Mouse (Mus musculus): ENCODE data around the gene Lgals1.

The Lgals1 gene

DNA sequence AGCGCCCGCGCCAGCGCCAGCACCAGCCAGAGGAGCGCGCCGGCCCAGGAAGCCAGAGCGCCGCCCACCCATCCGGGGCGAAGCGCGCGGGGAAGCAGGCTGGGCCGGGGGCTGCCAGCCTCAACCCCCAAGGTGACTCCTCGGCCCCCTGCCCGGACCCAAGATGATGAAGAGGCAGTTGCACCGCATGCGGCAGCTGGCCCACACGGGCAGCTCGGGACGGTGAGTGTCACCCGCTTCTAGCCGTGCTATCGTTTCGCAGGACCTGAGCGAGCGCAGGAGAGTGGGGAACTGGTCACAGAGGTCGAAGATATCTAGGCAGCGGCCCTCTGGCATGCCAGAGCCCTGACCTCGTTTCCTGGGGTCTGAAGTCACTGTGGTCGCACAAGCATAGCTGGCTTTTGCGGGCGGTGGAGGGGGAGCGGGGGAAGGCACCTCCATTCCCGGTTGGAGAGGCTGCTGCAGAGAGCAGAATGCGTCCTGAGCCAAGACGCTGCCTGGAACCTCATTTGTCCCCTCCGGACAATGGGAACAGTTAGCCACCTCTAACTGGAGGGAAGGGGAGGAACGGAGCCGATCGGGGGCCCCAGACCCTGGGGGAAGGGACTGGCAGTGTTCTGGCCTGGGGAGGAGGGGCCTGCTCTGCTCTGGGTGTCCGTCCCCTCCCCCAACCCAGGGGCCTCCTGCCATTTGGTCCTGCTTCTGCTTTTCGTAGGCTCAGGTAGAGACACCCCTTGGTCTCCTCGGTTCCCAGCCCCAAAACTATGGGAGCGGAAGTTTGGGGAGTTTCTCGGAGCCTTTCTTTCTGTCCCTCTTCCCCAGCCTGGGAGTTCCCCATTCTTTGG is 26.6 kb upstream of the Lgals1 start, which contains the start of gene Sh3bp1:
Sh3bp1 (plus strand) TSS at position 29 of the 845 bp plus-strand sequence.
- POLR2A ChIA-PET = interaction anchor here in 3 of 4 experiments (0.6 to 13.5 kb wide), 18 partner anchors 8 to 537 kb away, joined by 3 to 130 read pairs (median 3); partner anchors contain the start of genes Gga1 (in 2 of the 3), Pdxp (in 2 of the 3) and Nol12 (in 1 of the 3)
- CTCF ChIA-PET = interaction anchor here in 3 of 4 experiments (0.6 to 7.2 kb wide), 11 partner anchors 12 to 227 kb away, joined by 3 to 129 read pairs (median 8); partner anchors contain the start of genes Pdxp (in 2 of the 3) and Gga1 (in 1 of the 3)

DNA sequence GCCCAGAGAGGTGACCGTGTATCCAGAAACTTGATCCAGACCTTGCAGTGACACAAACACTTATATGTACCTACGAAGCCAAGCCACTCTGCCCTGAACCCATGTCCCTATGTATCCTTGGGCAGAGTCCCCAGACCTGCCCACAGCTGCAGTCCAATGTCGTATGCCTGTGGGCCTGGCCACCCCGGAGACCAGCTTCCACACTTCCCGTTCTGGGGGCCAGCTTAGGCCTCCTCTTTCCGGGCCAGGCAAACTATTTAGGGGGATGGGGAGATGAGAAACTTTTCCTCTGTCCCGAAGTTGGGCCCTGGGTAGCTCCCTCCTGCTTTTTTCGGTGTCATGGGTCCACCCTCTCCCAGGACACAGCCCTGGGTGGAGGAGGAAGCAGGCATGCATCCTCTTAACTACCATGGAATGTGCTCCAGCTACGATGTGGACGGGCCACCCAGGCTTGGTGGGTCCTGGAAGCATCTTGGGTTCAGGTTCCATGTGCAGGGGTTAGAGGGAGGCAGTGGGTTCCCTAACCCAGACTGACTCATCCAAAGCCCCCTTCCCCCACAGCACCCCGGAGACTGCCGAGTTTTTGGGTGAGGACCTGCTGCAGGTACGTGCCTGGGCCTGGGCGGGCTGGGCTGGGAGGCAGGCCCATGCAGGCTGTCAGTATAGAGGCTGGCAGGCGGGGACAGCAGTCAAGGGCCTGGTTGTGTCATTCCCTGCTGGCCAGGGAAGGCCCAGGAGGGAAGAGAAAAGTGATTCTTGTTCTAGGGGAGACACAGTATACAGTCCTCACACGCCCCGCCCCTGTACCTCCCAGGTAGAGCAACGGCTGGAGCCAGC is 25.7 kb upstream of the Lgals1 start:
- CTCF ChIA-PET = interaction anchor here (0.5 to 7.2 kb wide), 23 partner anchors 8 to 282 kb away, joined by 3 to 129 read pairs (median 4); partner anchors contain the start of genes Pdxp (in 2 of the 4), Gga1 (in 1 of the 4), Lgals2 (in 1 of the 4) and Nol12 (in 1 of the 4)
- POLR2A ChIA-PET = interaction anchor here in 3 of 4 experiments (0.7 to 13.5 kb wide), 22 partner anchors 9 to 536 kb away, joined by 3 to 130 read pairs (median 4); partner anchors contain the start of genes Gga1 (in 2 of the 3), Pdxp (in 2 of the 3) and Nol12 (in 1 of the 3)

GRCm38 (mm10) chr15:78901422-78901789 is 25.1 kb upstream of the Lgals1 start:
- ChIA-PET POLR2A (interaction anchor here in 3 of 4 experiments (0.7 to 13.5 kb wide), 19 partner anchors 9 to 261 kb away, joined by 3 to 130 read pairs (median 4); partner anchors contain the start of genes Pdxp (in 3 of the 3), Nol12 (in 2 of the 3) and Gga1 (in 1 of the 3)), CTCF (interaction anchor here (0.5 to 7.2 kb wide), 26 partner anchors 9 to 282 kb away, joined by 3 to 129 read pairs (median 4); partner anchors contain the start of genes Nol12 (in 2 of the 4), Pdxp (in 2 of the 4), Gga1 (in 1 of the 4) and Lgals2 (in 1 of the 4))

- ChIA-PET POLR2A (interaction anchor here (0.5 to 13.5 kb wide), 19 partner anchors 8 to 932 kb away, joined by 3 to 130 read pairs (median 3); partner anchors contain the start of gene Pdxp (in 3 of the 4)), CTCF (interaction anchor here (0.5 to 7.2 kb wide), 56 partner anchors 9 to 327 kb away, joined by 3 to 129 read pairs (median 4); partner anchors contain the start of genes Nol12 (in 2 of the 4), Pdxp (in 2 of the 4), Eif3l (in 1 of the 4) and Gga1 (in 1 of the 4))
Measured at GRCm38 (mm10) chr15:78903243-78903642, 23.3 kb upstream of the Lgals1 start.

- POLR2A ChIA-PET = interaction anchor here in 2 of 4 experiments (1.2 to 1.3 kb wide), 2 partner anchors 9 to 27 kb away, joined by 3 read pairs; partner anchors contain the start of gene Nol12 (in 1 of the 2)
- CTCF ChIA-PET = no interaction called here
Measured at GRCm38 (mm10) chr15:78908399-78908798, 18.1 kb upstream of the Lgals1 start.

- POLR2A ChIA-PET = interaction anchor here in 2 of 4 experiments (1.2 to 1.3 kb wide), 2 partner anchors 10 to 26 kb away, joined by 3 read pairs; partner anchors contain the start of gene Nol12 (in 1 of the 2)
- CTCF ChIA-PET = interaction anchor here in 1 of 4 experiments (1.2 kb wide), 1 partner anchor 23 kb away, joined by 3 read pairs; no protein-coding TSS in a partner anchor
Measured at GRCm38 (mm10) chr15:78908982-78909381, 17.5 kb upstream of the Lgals1 start.

DNA sequence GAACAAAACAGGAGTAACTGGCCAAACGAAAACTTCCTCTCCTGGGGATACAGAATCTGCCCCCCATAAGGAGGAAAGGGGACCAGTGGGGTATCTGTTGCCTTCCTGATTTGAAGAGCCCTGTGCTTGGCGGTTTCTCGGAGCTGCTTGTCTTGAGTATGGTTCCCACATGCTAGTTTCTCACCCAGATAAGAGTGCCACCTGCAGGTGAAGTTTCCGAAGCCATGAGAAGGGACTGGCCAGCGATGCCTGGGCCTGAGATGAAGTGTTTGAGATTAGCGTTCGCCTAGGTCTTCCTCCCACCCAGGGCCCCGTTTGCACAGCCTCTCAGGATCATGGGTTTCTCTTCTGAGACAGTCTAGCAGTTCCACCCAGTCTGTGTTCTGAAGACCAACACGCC is 14.5 kb upstream of the Lgals1 start:
- ChIA-PET POLR2A (interaction anchor here (0.8 to 8.5 kb wide), 12 partner anchors 9 to 128 kb away, joined by 3 to 130 read pairs (median 4); partner anchors contain the start of genes Gm49510 (in 2 of the 4), Sh3bp1 (in 2 of the 4) and Lgals1 (in 1 of the 4)), CTCF (interaction anchor here (0.6 to 7.3 kb wide), 20 partner anchors 9 to 350 kb away, joined by 3 to 129 read pairs (median 4); partner anchors contain the start of genes Gga1 (in 1 of the 4), Gm49510 (in 1 of the 4), Lgals1 (in 1 of the 4) and Sh3bp1 (in 1 of the 4))

DNA sequence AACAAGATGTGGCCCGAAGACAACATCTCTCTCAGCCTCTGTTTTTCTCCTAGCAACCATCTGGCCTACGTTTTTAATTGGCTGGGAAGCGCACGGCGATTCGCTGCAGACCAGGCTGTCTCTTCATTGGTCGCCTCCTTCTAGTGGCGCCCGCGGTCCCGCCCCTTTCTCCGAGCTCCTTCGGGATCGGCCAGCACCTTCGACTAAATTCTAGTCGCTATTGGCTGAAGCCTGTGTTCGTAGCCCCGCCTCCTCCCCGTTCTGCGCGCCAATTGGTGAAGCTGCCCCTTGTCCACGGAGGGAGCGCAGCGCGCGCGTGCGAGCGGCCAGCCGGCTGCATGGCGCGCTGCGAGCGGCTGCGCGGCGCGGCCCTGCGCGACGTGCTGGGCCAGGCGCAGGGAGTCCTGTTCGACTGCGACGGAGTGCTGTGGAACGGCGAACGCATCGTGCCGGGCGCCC is 12.9 kb upstream of the Lgals1 start, which contains the start of gene Pdxp:
Pdxp (plus strand) TSS at position 288 of the 459 bp plus-strand sequence.
- ChIA-PET CTCF (interaction anchor here in 3 of 4 experiments (0.5 to 7.3 kb wide), 39 partner anchors 8 to 1575 kb away, joined by 3 to 129 read pairs (median 5); partner anchors contain the start of genes Gm49510 (in 2 of the 3), 1700088E04Rik (in 1 of the 3), Ankrd54 (in 1 of the 3) and Eif3l (in 1 of the 3)), POLR2A (interaction anchor here (0.6 to 8.5 kb wide), 55 partner anchors 8 to 503 kb away, joined by 3 to 130 read pairs (median 4); partner anchors contain the start of genes Nol12 (in 4 of the 4), Gm49510 (in 2 of the 4), H1f0 (in 2 of the 4) and Lgals1 (in 2 of the 4))

DNA sequence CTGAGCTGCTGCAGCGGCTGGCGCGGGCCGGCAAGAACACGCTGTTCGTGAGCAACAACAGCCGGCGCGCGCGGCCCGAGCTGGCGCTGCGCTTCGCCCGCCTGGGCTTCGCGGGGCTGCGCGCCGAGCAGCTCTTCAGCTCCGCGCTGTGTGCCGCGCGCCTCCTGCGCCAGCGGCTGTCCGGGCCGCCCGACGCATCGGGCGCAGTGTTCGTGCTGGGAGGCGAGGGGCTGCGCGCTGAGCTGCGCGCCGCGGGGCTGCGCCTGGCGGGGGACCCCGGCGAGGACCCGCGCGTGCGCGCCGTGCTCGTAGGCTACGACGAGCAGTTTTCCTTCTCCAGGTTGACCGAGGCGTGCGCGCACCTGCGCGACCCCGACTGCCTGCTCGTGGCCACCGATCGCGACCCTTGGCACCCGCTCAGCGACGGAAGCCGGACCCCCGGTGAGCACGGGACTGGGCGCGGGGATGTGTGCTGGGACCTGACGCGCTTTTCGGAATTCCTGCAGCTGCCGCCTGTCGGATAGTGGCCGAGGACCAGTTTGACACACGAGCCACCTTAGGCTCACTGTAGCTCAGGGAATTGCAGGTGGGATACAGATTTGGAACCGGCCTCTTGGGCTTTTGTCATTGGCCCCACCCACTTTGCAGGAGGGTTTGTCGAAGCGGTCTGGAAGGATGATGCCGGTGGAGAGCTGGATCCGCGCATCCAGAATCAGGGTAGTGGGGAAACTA is 12.3 kb upstream of the Lgals1 start:
- POLR2A ChIA-PET = interaction anchor here (0.6 to 8.5 kb wide), 62 partner anchors 8 to 523 kb away, joined by 3 to 130 read pairs (median 4); partner anchors contain the start of genes Nol12 (in 4 of the 4), Triobp (in 3 of the 4), Gm49510 (in 2 of the 4) and Lgals1 (in 2 of the 4)
- CTCF ChIA-PET = interaction anchor here (0.5 to 7.3 kb wide), 46 partner anchors 8 to 415 kb away, joined by 3 to 129 read pairs (median 6); partner anchors contain the start of genes Gm49510 (in 2 of the 4), Nol12 (in 2 of the 4), 1700088E04Rik (in 1 of the 4) and Ankrd54 (in 1 of the 4)

DNA sequence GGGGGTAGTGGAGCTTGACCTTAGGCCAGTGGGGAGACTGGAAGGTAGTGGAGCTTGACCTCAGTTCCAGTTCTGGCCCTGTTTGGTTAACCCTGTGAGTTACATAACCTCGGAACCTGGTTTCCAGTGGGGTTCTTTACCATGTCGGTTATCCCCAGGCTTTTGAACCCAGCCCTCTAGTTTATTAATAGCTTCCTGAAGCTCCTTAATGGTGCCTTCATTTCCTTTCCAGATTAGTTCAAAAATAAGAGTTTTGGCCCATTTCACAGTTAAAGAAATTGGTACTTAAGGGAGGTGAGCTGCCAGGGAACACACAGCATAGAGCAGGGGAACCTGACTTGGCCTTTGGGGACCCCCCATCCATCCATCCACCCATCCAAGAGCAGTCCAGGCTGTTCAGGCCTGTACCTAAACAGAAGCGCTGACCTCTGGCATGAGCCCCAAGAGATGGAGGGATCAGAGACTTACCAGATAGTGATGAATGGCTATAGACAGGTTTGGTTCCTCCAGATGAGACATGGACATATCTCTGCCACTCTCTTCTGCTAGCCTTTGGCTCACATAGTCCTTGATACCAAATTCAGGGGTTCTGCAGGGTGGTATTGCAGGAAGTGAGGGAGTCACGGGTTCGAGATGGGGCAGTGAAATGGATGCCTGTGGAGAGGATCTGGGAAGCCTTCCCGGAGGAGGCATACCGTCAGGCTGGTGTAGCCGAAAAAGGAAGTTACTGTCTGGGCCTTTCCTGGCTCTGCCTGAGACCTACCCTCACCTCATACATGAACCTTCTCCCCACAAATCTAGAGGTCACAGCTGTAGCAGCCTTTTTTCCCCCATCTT is 11.5 kb upstream of the Lgals1 start:
- CTCF ChIA-PET = interaction anchor here (0.5 to 7.3 kb wide), 76 partner anchors 9 to 1063 kb away, joined by 3 to 129 read pairs (median 6); partner anchors contain the start of genes Nol12 (in 4 of the 4), Gm49510 (in 2 of the 4), H1f0 (in 1 of the 4) and Lgals1 (in 1 of the 4)

GRCm38 (mm10) chr15:78915660-78916017 is 10.9 kb upstream of the Lgals1 start:
- ChIA-PET CTCF (interaction anchor here (0.5 to 7.3 kb wide), 84 partner anchors 8 to 1063 kb away, joined by 3 to 129 read pairs (median 5); partner anchors contain the start of genes Nol12 (in 4 of the 4), Triobp (in 3 of the 4), Gm49510 (in 2 of the 4) and Lgals1 (in 2 of the 4)), POLR2A (interaction anchor here (0.6 to 8.5 kb wide), 47 partner anchors 8 to 1619 kb away, joined by 3 to 130 read pairs (median 5); partner anchors contain the start of genes Triobp (in 3 of the 4), Gm49510 (in 2 of the 4), Lgals1 (in 2 of the 4) and Nol12 (in 2 of the 4))

More for the DNA sequence above, 11.5 kb upstream of the Lgals1 start:
- POLR2A ChIA-PET = interaction anchor here (0.5 to 8.5 kb wide), 61 partner anchors 8 to 1620 kb away, joined by 3 to 130 read pairs (median 4); partner anchors contain the start of genes Nol12 (in 3 of the 4), Triobp (in 3 of the 4), Gm49510 (in 2 of the 4) and Lgals1 (in 2 of the 4)

DNA sequence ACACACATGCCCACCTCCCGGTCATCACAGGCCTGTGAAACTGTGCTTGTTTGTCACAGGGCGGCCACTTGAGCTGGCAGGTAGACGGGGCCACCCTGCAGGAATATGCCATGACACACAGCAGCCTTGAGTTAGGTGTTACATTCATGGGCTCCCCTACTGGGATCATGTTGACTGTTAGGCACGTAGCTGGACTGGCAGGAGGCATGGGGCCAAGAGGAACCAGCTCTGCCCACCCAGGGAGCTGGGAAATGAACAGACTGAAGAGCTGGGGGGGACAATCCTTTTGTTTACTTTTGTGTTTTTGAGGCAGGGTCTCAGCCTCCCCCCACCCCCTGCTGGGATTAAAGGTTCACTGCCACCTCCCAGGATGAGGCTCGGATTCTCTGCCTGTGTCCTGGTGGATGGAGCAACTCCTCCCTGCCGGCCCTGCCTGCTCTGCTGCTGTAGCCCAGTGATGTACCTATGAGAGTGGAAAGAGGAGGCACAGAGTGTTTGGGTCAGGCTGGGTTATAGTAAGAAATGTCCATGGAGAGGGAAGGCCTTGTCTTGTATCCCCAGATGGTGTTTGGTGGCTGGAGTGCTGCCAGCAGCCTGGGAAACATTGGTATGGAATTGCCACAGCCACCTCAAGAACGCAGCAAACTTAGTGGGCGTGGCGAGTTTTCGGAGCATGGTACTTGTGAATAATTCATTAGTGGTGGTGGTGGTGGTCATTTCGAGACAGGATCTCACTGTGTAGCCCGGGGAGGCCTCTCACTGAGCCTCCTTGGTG is 10.3 kb upstream of the Lgals1 start:
- POLR2A ChIA-PET = interaction anchor here (0.6 to 8.5 kb wide), 49 partner anchors 8 to 1619 kb away, joined by 3 to 130 read pairs (median 4); partner anchors contain the start of genes Triobp (in 3 of the 4), Gm49510 (in 2 of the 4), Lgals1 (in 2 of the 4) and Nol12 (in 2 of the 4)

DNA sequence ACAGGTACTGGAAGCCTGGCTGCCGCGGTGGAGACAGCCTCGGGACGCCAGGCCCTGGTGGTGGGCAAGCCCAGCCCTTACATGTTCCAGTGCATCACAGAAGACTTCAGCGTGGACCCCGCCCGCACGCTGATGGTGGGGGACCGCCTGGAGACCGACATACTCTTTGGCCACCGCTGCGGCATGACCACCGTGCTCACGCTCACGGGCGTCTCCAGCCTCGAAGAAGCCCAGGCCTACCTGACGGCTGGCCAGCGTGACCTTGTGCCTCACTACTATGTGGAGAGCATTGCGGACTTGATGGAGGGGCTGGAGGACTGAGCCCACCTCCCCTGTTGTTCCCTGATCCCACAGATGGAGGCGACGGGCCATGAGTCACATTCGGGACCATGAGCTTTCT is 8.4 kb upstream of the Lgals1 start:
- CTCF ChIA-PET = no interaction called here

More for the DNA sequence above, 10.3 kb upstream of the Lgals1 start:
- CTCF ChIA-PET = interaction anchor here (0.6 to 7.3 kb wide), 80 partner anchors 8 to 676 kb away, joined by 3 to 129 read pairs (median 6); partner anchors contain the start of genes Nol12 (in 4 of the 4), Triobp (in 3 of the 4), Gm49510 (in 2 of the 4) and Lgals1 (in 2 of the 4)

More for the DNA sequence above, 8.4 kb upstream of the Lgals1 start:
- POLR2A ChIA-PET = interaction anchor here in 3 of 4 experiments (0.6 to 8.3 kb wide), 5 partner anchors 7 to 25 kb away, joined by 3 to 123 read pairs (median 5); partner anchors contain the start of genes Lgals1 (in 2 of the 3) and Nol12 (in 1 of the 3)

All from embryonic stem cell, embryonic (primary cell).